Mouse (Mus musculus) CH12.LX (cell line): ENCODE data around the gene Vdr. TPM values are rescaled to one million over a fixed set of nuclear protein-coding genes. Genes with fewer than 3 reads are reported as not detected.

Experiments
- DNase-seq: peaks from one replicate; pipeline ENCODE4 v3.0.0-alpha.2; 2013; ENCODE audit errors: extremely low read depth
- H3K27ac ChIP-seq: 2 replicates; pipeline ENCODE4 v1.5.1; 2012; ENCODE audit warnings: low read depth, mild to moderate bottlenecking, control low read depth, moderate library complexity; ENCODE audit not compliant: insufficient read depth
- H3K27me3 ChIP-seq: replicated peaks from 2 replicates; pipeline ENCODE3; 2012; ENCODE audit warnings: inconsistent platforms
- H3K36me3 ChIP-seq, 2 experiments: replicated peaks in 1 of 2; 2 replicates each; pipeline versions ENCODE3 to v1.6.1; 2012; ENCODE audit warnings: inconsistent platforms in 1 of 2, low read length in 1 of 2, mild to moderate bottlenecking in 1 of 2, mixed read lengths in 1 of 2, moderate library complexity in 1 of 2; ENCODE audit not compliant: control insufficient read depth in 1 of 2, insufficient read depth in 1 of 2
- H3K4me1 ChIP-seq, 2 experiments: 2 replicates each; pipeline ENCODE4 v1.6.1; 2012; ENCODE audit warnings: inconsistent platforms in 1 of 2, moderate library complexity in 1 of 2; ENCODE audit not compliant: insufficient read depth in 2 of 2, control insufficient read depth in 1 of 2
- H3K4me2 ChIP-seq: 2 replicates; pipeline ENCODE4 v1.6.1; 2012; ENCODE audit warnings: low read depth, mild to moderate bottlenecking, control low read depth; ENCODE audit not compliant: poor library complexity, insufficient read depth, severe bottlenecking
- H3K4me3 ChIP-seq, 3 experiments: fragments of 150-350 bp in 1 of 3; sonication (generic) in 1 of 3; replicated peaks in 1 of 3; 2 replicates each; pipeline versions ENCODE3 to v1.5.1; 2011 to 2012; ENCODE audit warnings: low read depth in 2 of 3, low read length in 2 of 3, mild to moderate bottlenecking in 2 of 3, moderate library complexity in 2 of 3, control low read depth in 1 of 3, improper control_type of control experiment in 1 of 3, inconsistent platforms in 1 of 3, mixed read lengths in 1 of 3; ENCODE audit not compliant: poor library complexity in 1 of 3
- H3K79me2 ChIP-seq: replicated peaks from 2 replicates; pipeline ENCODE4 v1.6.1; 2012; ENCODE audit warnings: mild to moderate bottlenecking, moderate library complexity; ENCODE audit not compliant: control insufficient read depth, poor library complexity, insufficient read depth, severe bottlenecking; ENCODE audit errors: extremely low read depth
- H3K9ac ChIP-seq: 2 replicates; pipeline ENCODE4 v1.6.1; 2012; ENCODE audit warnings: low read depth, mild to moderate bottlenecking, control low read depth, moderate library complexity; ENCODE audit not compliant: insufficient read depth
- H3K9me3 ChIP-seq: replicated peaks from 2 replicates; pipeline ENCODE3; 2012; ENCODE audit warnings: low read length, inconsistent platforms, mixed read lengths
- BHLHE40 ChIP-seq: IDR thresholded peaks from 2 replicates; pipeline ENCODE4 v1.6.1; 2011; ENCODE audit warnings: mild to moderate bottlenecking, low read depth, low read length, improper control_type of control experiment
- CHD2 ChIP-seq: IDR thresholded peaks from 2 replicates; pipeline ENCODE4 v1.6.1; 2011; ENCODE audit warnings: low read length, improper control_type of control experiment
- E2F4 ChIP-seq: IDR thresholded peaks from 2 replicates; pipeline ENCODE4 v1.6.1; 2011; ENCODE audit warnings: low read depth, low read length, improper control_type of control experiment; ENCODE audit not compliant: insufficient replicate concordance
- ELF1 ChIP-seq: IDR thresholded peaks from 2 replicates; pipeline ENCODE4 v1.6.1; 2014; ENCODE audit warnings: low read depth, mild to moderate bottlenecking, inconsistent platforms, low read length, improper control_type of control experiment
- EP300 ChIP-seq: IDR thresholded peaks from 2 replicates; pipeline ENCODE4 v1.6.1; 2011; ENCODE audit warnings: low read length, improper control_type of control experiment
- ETS1 ChIP-seq: conservative IDR thresholded peaks from 2 replicates; pipeline ENCODE4 v1.6.1; 2012; ENCODE audit warnings: low read depth, mild to moderate bottlenecking, inconsistent platforms, low read length, improper control_type of control experiment, moderate library complexity
- IRF4 ChIP-seq: IDR thresholded peaks from 2 replicates; pipeline ENCODE4 v1.6.1; 2014; ENCODE audit warnings: low read depth, mild to moderate bottlenecking, inconsistent platforms, low read length, improper control_type of control experiment
- JUN ChIP-seq: IDR thresholded peaks from 2 replicates; pipeline ENCODE4 v1.6.1; 2011; ENCODE audit warnings: low read depth, mild to moderate bottlenecking, low read length, improper control_type of control experiment, moderate library complexity; ENCODE audit not compliant: insufficient read depth
- JUND ChIP-seq: conservative IDR thresholded peaks from 2 replicates; pipeline ENCODE4 v1.6.1; 2011; ENCODE audit warnings: low read depth, low read length, improper control_type of control experiment
- MAX ChIP-seq: IDR thresholded peaks from 2 replicates; pipeline ENCODE4 v1.6.1; 2011; ENCODE audit warnings: low read length, improper control_type of control experiment
- MAZ ChIP-seq: IDR thresholded peaks from 2 replicates; pipeline ENCODE4 v1.6.1; 2012; ENCODE audit warnings: low read depth, mild to moderate bottlenecking, inconsistent platforms, low read length, improper control_type of control experiment, moderate library complexity
- MEF2A ChIP-seq: IDR thresholded peaks from 2 replicates; pipeline ENCODE4 v1.6.1; 2014; ENCODE audit warnings: low read depth, mild to moderate bottlenecking, inconsistent platforms, low read length, improper control_type of control experiment, borderline replicate concordance
- MYC ChIP-seq: IDR thresholded peaks from 2 replicates; pipeline ENCODE4 v1.6.1; 2011; ENCODE audit warnings: low read depth, mild to moderate bottlenecking, improper control_type of control experiment, low read length
- POLR2A ChIP-seq: IDR thresholded peaks from 2 replicates; pipeline ENCODE4 v1.6.1; 2011; ENCODE audit warnings: low read depth, mild to moderate bottlenecking, improper control_type of control experiment, low read length
- POLR2AphosphoS2 ChIP-seq: IDR thresholded peaks from 2 replicates; pipeline ENCODE4 v1.6.1; 2011; ENCODE audit warnings: low read depth, low read length, improper control_type of control experiment
- RAD21 ChIP-seq: IDR thresholded peaks from 2 replicates; pipeline ENCODE4 v1.6.1; 2011; ENCODE audit warnings: low read depth, mild to moderate bottlenecking, low read length, improper control_type of control experiment, moderate library complexity
- TCF12 ChIP-seq: IDR thresholded peaks from 2 replicates; pipeline ENCODE4 v1.6.1; 2014; ENCODE audit warnings: low read depth, mild to moderate bottlenecking, inconsistent platforms, low read length, improper control_type of control experiment
- USF1 ChIP-seq: IDR thresholded peaks from 2 replicates; pipeline ENCODE4 v1.6.1; 2014; ENCODE audit warnings: low read depth, mild to moderate bottlenecking, inconsistent platforms, low read length, improper control_type of control experiment
- USF2 ChIP-seq: conservative IDR thresholded peaks from 2 replicates; pipeline ENCODE4 v1.6.1; 2011; ENCODE audit warnings: low read depth, low read length, improper control_type of control experiment
- dilution Hi-C: fragments of 300-500 bp; cut with MboI; formaldehyde crosslinking; loops from 2 replicates; pipeline ENCODE4 v1.14.3; 2020; ENCODE audit warnings: low sequenced_read_pairs; ENCODE audit not compliant: extremely low pct_unique_long_range_greater_than_20kb, extremely low pct_ligation_motif_present
- in situ Hi-C: fragments of 300-500 bp; cut with MboI; formaldehyde crosslinking; loops from 3 replicates; pipeline ENCODE4 v1.14.3; 2019; ENCODE audit warnings: low sequenced_read_pairs, low pct_ligation_motif_present, low pct_unique_long_range_greater_than_20kb, mixed read lengths
- polyA plus RNA-seq: library from polyadenylated mRNA; unstranded; fragments of >175 nt; gene quantifications from 2 replicates; pipeline ENCODE4 v1.2.1, GENCODE M21; 2012; ENCODE audit warnings: low read depth; ENCODE audit not compliant: insufficient read length
- total RNA-seq, 2 experiments: library from RNA; depleted of rRNA; stranded (reverse); fragments of 300-350 nt in 1 of 2; fragments of >200 nt in 1 of 2; gene quantifications; 2 replicates each; pipeline ENCODE4 v1.2.3; 2012 to 2014

Vdr gene
- total and polyA plus RNA-seq, 3 experiments, result 0.52 to 1.7 (median 0.68) TPM

- Histone ChIP-seq H3K4me1 (peaks cover 23 to 59% of the 10 kb centered on the region in 2 experiments), H3K27ac (no peak overlapping the region), H3K36me3 (no peaks in the 10 kb centered on the region), H3K4me2 (peak overlapping the region; percentile 8; the same call in 1 of the 2 replicates), H3K4me3 (no peak overlapping the region), H3K9ac (no peak overlapping the region), H3K9me3 (no peaks in the 10 kb centered on the region), H3K79me2 (no peaks in the 10 kb centered on the region), H3K27me3 (peaks cover 2% of the 10 kb centered on the region)
- peak; percentile 71 for DNase-seq
- TF ChIP-seq ETS1, result peak; percentile 86
- peak; percentile 10; the same call in 1 of the 2 replicates for TF ChIP-seq JUN
- TF ChIP-seq ELF1, result 0 out of 2 replicates have a peak, but pooled peaks have one; percentile 26
- TF ChIP-seq TCF12, result peak; percentile 72; the same call in 1 of the 2 replicates
- TF ChIP-seq JUND, result 0 out of 2 replicates have a peak, but pooled peaks have one; percentile 30
- TF ChIP-seq EP300, result peak; percentile 60
- TF ChIP-seq BHLHE40, result peak; percentile 52
- TF ChIP-seq MAZ, result no peak
- no peak for TF ChIP-seq USF1
- no peak for TF ChIP-seq CHD2
- peak; percentile 50; the same call in 1 of the 2 replicates for TF ChIP-seq MAX
- TF ChIP-seq RAD21, result no peak; the same call in 1 of the 2 replicates
- peak; percentile 56 for TF ChIP-seq IRF4
- no peak for TF ChIP-seq POLR2AphosphoS2
- no peak for TF ChIP-seq USF2
- TF ChIP-seq MEF2A, result peak; percentile 65
- dilution Hi-C loops, result no loop called here
- in situ Hi-C loops, result loop anchor here (5.0 kb wide), 1 partner anchor 52 kb away; no protein-coding TSS in a partner anchor
These were observed 20.0 kb downstream of the Vdr start for GRCm38 (mm10) chr15:97890450-97890849.

GRCm38 (mm10) chr15:97890017-97890416, 20.4 kb downstream of the Vdr start:
- H3K27ac ChIP-seq, result no peak overlapping the region
- dilution Hi-C loops (no loop called here), in situ Hi-C loops (loop anchor here (5.0 kb wide), 1 partner anchor 52 kb away; no protein-coding TSS in a partner anchor)
- 0 out of 2 replicates have a peak overlapping the region, but pooled peaks have one; percentile 8 for H3K4me2 ChIP-seq
- TF ChIP-seq E2F4 (no peak), POLR2A (no peak), MYC (no peak)
- no peaks in the 10 kb centered on the region for H3K79me2 ChIP-seq
- H3K36me3 ChIP-seq, result no peaks in the 10 kb centered on the region
- H3K4me3 ChIP-seq, result no peak overlapping the region
- H3K27me3 ChIP-seq, result peaks cover 2% of the 10 kb centered on the region
- peaks cover 21 to 54% of the 10 kb centered on the region in 2 experiments for H3K4me1 ChIP-seq
- H3K9ac ChIP-seq, result no peak overlapping the region
- no peaks in the 10 kb centered on the region for H3K9me3 ChIP-seq
- no peak for DNase-seq
